Mouse (Mus musculus) adrenal gland, adult 2 months (tissue): ENCODE results near the gene Tgtp2. TPM values are rescaled to one million over a fixed set of nuclear protein-coding genes. Genes with fewer than 3 reads are reported as not detected.
"Not testable (repeated sequence)": the region's sequence is repeated elsewhere in the genome, so short reads cannot be mapped to it uniquely, and the experiment has no call there.

ENCODE experiments used
- DNase-seq: peaks from one replicate; pipeline ENCODE4 v3.0.0; 2021
- polyA plus RNA-seq: library from polyadenylated mRNA; depleted of rRNA; stranded (reverse); fragments of >200 nt; gene quantifications from 2 replicates; pipeline ENCODE4 v1.2.3, GENCODE M21; 2012; rRNA removed
- total RNA-seq, 2 experiments: library from RNA; stranded (reverse); gene quantifications; 2 replicates each; pipeline ENCODE4 v1.2.3; 2021

Tgtp2 gene
- total and polyA plus RNA-seq, 3 experiments, result 0.40 to 4.0 (median 3.8) TPM

- peak; percentile 58 for DNase-seq
Measured at GRCm38 (mm10) chr11:49084875-49085274, 20.9 kb upstream of the Tgtp2 start.

DNA sequence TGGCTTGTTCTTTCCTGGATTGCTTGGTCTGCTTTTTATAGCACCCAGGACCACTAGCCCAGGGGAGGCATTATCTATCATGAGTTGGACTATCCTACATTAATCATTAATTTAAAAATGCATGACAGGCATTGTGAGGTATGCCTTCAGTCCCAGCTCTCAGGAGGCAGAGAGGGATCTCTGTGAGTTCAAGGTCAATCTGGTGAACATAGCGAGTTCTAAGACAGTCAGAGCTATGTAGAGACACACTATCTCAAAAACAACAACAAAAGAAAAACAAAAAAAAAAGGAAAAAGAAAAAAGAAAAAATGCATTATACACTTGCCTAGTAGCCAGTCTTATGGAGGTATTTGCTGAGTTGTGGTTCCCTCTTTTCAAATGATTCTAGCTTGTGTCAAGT, 20.4 kb upstream of the Tgtp2 start:
- DNase-seq, result no peak

GRCm38 (mm10) chr11:49083808-49084207, 19.8 kb upstream of the Tgtp2 start:
- no peak for DNase-seq

DNA sequence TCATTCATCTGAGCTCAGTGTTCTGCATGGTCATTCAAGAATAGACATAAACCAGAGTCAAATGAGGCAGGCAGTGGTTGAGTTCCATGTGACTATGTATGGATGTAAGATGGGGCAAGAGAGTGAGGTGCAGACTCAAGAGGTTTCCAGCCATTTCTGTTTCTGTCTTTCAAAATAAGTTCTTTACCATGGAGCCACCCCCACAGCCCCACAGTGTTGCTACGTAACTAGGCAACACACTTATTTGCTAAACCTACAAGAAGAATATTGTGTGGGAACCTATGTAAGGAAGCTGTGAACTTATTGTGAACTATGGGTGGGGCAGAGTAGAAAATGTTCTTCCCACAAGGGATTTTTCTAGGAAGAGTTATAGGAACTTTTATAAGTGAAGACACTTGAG, 19.1 kb upstream of the Tgtp2 start:
- no peak for DNase-seq

GRCm38 (mm10) chr11:49081886-49082285, 17.9 kb upstream of the Tgtp2 start:
- no peak for DNase-seq

- no peak for DNase-seq
Measured at GRCm38 (mm10) chr11:49081356-49081755, 17.4 kb upstream of the Tgtp2 start.

GRCm38 (mm10) chr11:49080636-49081035, 16.6 kb upstream of the Tgtp2 start:
- DNase-seq, result no peak

DNA sequence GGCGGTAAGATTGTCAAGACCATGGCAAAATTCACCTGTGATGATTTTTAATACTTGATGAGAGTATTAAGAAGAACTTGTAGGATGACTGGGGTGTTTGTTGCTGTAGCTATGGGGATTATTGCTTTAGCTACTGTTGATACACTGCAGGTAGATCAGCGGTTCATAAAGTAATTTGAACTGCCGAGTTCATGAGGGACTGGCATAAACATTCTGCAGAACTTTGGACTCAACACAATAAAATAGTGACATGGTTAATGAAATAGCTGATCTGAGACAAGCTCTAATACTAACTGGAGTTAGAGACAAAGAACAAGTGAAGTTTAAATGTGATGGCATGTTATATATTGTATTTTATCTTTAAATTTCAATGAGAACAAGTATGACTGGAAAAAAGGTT, 14.7 kb upstream of the Tgtp2 start:
- DNase-seq, result no peak

GRCm38 (mm10) chr11:49077012-49077411, 13.0 kb upstream of the Tgtp2 start:
- no peak for DNase-seq

- DNase-seq, result peak; percentile 30
Measured at GRCm38 (mm10) chr11:49076001-49076757, 12.2 kb upstream of the Tgtp2 start, which contains the start of gene Ifi47. Gene Ifi47 (plus strand): TSS chr11:49076587.

DNA sequence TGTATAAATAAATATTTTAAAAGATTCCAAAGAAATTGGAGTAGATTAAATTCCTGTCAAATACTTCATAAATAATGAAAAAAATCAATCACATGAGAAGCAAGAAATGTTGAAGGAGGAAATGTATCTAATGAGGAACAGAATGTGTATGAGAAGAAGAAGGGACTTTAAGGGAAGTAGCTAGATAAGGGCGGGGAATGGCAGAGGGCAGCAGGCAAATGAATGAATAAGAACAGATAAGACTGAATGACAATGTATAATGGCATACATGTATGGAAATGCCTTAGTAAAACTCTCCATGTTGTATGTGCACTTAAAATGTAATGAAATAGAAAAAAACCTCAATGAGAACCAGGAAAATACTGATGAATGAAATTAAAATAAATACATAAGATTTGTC, 4.4 kb upstream of the Tgtp2 start:
- DNase-seq, result no peak

GRCm38 (mm10) chr11:49061865-49062264, 2.1 kb downstream of the Tgtp2 start:
- not testable (repeated sequence) for DNase-seq

DNA sequence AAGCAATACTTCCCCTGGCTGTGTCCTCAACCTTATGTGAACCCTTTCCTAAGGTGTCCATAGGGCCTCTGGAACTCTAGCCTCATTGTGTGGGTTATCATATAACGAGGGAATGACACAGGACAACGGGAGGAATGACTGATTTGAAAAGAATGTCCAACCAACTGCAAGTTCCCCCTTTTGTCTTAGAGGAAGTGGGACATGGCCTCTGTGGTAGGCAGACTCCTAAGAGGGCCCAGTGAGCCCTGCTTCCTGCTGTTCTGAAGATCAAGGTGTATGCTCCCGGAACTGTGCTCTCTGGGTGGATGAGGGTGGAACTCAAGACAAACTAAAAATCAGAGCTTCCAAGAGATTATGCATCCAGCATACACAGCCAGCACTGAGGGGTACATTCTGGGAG, 3.9 kb downstream of the Tgtp2 start:
- DNase-seq, result not testable (repeated sequence)

GRCm38 (mm10) chr11:49051894-49052293, 12.1 kb downstream of the Tgtp2 start:
- not testable (repeated sequence) for DNase-seq

DNA sequence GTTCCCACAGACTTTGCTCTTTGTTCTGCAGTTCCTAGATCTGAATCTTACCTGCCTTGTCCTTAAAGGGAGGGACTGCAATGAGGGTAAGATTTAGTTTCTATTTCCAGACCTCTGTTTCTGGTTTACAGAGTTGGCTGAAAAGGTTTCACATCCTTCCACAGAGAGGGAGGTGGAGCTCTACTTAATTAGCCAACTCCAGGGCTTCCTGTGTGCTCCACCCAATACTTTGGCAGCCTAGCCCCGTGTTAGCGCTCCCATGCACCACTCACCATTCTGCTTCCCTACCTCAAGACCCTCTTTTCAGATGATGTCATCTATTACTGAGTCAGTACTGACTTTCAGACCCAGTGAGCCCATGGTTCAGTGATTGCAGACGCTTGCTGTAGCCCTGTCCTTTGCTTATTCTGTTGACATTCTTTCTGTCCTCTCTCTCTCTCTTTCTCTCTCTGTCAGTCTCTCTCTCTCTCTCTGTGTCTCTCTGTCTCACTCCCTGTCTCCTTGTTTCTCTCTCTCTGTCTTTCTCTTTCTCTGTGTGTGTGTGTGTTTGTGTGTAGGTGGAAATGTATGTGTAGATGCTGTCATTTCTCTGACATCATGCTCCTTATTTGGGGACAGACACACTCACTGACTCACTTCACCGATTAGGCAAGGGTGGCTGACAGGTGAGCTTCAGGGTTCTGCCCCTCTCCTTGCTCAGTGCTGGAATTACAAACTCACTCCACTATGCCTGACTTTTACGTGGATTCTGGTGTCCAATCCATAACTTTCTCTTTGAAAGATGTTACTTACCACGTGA, 12.7 kb downstream of the Tgtp2 start, which contains the start of gene 9930111J21Rik2:
Gene 9930111J21Rik2, minus strand, starts transcription at position 150 of the 799 bp plus-strand sequence.
- not testable (repeated sequence) for DNase-seq

- DNase-seq, result not testable (repeated sequence)
Measured at GRCm38 (mm10) chr11:49050064-49050463, 13.9 kb downstream of the Tgtp2 start.

GRCm38 (mm10) chr11:49012074-49012473, 51.9 kb downstream of the Tgtp2 start:
- not testable (repeated sequence) for DNase-seq

Other genes with a start within 250 kb of the Tgtp2 start
- gene Trim41, start 246.9 kb downstream of the Tgtp2 start, total RNA-seq, result 10 to 100 TPM; 38.6 to 45.0 TPM
- gene Trim41, start 246.9 kb downstream of the Tgtp2 start, polyA plus RNA-seq, result 36.5 and 38.6 TPM in 2 replicates
- gene Trim7, start 238.1 kb downstream of the Tgtp2 start, total RNA-seq, result 1 to 10 TPM; 8.8 to 9.0 TPM
- 16.5 and 21.0 TPM in 2 replicates for gene Trim7, start 238.1 kb downstream of the Tgtp2 start, polyA plus RNA-seq
- gene Gm12184, start 237.6 kb downstream of the Tgtp2 start, total RNA-seq, result 1 to 10 TPM; 1.8 to 6.2 TPM
- gene Gm12184, start 237.6 kb downstream of the Tgtp2 start, polyA plus RNA-seq, result 10.5 and 17.5 TPM in 2 replicates
- gene Irgm1, start 192.5 kb downstream of the Tgtp2 start, total RNA-seq, result 10 to 100 TPM; 19.8 to 22.3 TPM
- 4.1 and 6.3 TPM in 2 replicates for gene Irgm1, start 192.5 kb downstream of the Tgtp2 start, polyA plus RNA-seq
- gene Gm5431, start 162.0 kb downstream of the Tgtp2 start, total RNA-seq, result 1 to 10 TPM; 1.8 to 2.9 TPM
- 0.09 and 0.12 TPM in 2 replicates for gene Gm5431, start 162.0 kb downstream of the Tgtp2 start, polyA plus RNA-seq
- 1 to 10 TPM; 3.1 to 3.8 TPM for gene Psme2b, start 118.0 kb downstream of the Tgtp2 start, total RNA-seq
- 3.2 and 3.7 TPM in 2 replicates for gene Psme2b, start 118.0 kb downstream of the Tgtp2 start, polyA plus RNA-seq
- gene Olfr56, start 85.3 kb downstream of the Tgtp2 start, total RNA-seq, result not detected
- 0.04 and 0.07 TPM in 2 replicates for gene Olfr56, start 85.3 kb downstream of the Tgtp2 start, polyA plus RNA-seq
- 1 to 10 TPM; 1.7 to 2.9 TPM for gene 9930111J21Rik1, start 84.8 kb downstream of the Tgtp2 start, total RNA-seq
- 0.80 and 0.86 TPM in 2 replicates for gene 9930111J21Rik1, start 84.8 kb downstream of the Tgtp2 start, polyA plus RNA-seq
- 1 to 10 TPM; 1.9 to 3.3 TPM for gene Gm12185, start 72.0 kb downstream of the Tgtp2 start, total RNA-seq
- gene Gm12185, start 72.0 kb downstream of the Tgtp2 start, polyA plus RNA-seq, result 0.03 and 0.06 TPM in 2 replicates
- gene Tgtp1, start 70.0 kb downstream of the Tgtp2 start, total RNA-seq, result 1 to 10 TPM; 3.3 to 3.8 TPM
- 0.07 and 0.29 TPM in 2 replicates for gene Tgtp1, start 70.0 kb downstream of the Tgtp2 start, polyA plus RNA-seq
- gene 9930111J21Rik2, start 13.0 kb downstream of the Tgtp2 start, total RNA-seq, result 1 to 10 TPM; 3.9 to 4.0 TPM
- 0.53 and 0.61 TPM in 2 replicates for gene 9930111J21Rik2, start 13.0 kb downstream of the Tgtp2 start, polyA plus RNA-seq
- 1 to 10 TPM; 3.7 to 5.4 TPM for gene Ifi47, start 12.4 kb upstream of the Tgtp2 start, total RNA-seq
- gene Ifi47, start 12.4 kb upstream of the Tgtp2 start, polyA plus RNA-seq, result 0.68 and 0.71 TPM in 2 replicates
- gene Olfr1396, start 50.7 kb upstream of the Tgtp2 start, total RNA-seq, result 1 to 10 TPM; 1.9 to 3.6 TPM
- gene Olfr1396, start 50.7 kb upstream of the Tgtp2 start, polyA plus RNA-seq, result 3.4 and 3.7 TPM in 2 replicates
- gene Olfr1395, start 78.1 kb upstream of the Tgtp2 start, total RNA-seq, result not detected
- gene Olfr1395, start 78.1 kb upstream of the Tgtp2 start, polyA plus RNA-seq, result not detected in 2 replicates
- gene Olfr1394, start 90.2 kb upstream of the Tgtp2 start, total RNA-seq, result not detected
- not detected in 2 replicates for gene Olfr1394, start 90.2 kb upstream of the Tgtp2 start, polyA plus RNA-seq
- gene Btnl9, start 123.0 kb upstream of the Tgtp2 start, total RNA-seq, result 10 to 100 TPM; 13.3 to 33.0 TPM
- gene Btnl9, start 123.0 kb upstream of the Tgtp2 start, polyA plus RNA-seq, result 90.4 and 126 TPM in 2 replicates
- gene Zfp62, start 139.1 kb upstream of the Tgtp2 start, total RNA-seq, result 10 to 100 TPM; 25.8 to 40.9 TPM
- 2.2 and 2.7 TPM in 2 replicates for gene Zfp62, start 139.1 kb upstream of the Tgtp2 start, polyA plus RNA-seq
- 100 to 1,000 TPM; 115 to 119 TPM for gene Mgat1, start 180.0 kb upstream of the Tgtp2 start, total RNA-seq
- 173 and 211 TPM in 2 replicates for gene Mgat1, start 180.0 kb upstream of the Tgtp2 start, polyA plus RNA-seq
- gene Olfr1393, start 214.1 kb upstream of the Tgtp2 start, total RNA-seq, result under 1 TPM in 1 of 2 experiments, not detected in 1; 0.32 TPM
- gene Olfr1393, start 214.1 kb upstream of the Tgtp2 start, polyA plus RNA-seq, result 0.04 TPM in 1 of 2 replicates, not detected in the other
- gene Olfr1392, start 221.1 kb upstream of the Tgtp2 start, total RNA-seq, result not detected
- gene Olfr1392, start 221.1 kb upstream of the Tgtp2 start, polyA plus RNA-seq, result 0.22 TPM in 1 of 2 replicates, not detected in the other
- gene Olfr10, start 240.5 kb upstream of the Tgtp2 start, total RNA-seq, result not detected
- not detected in 2 replicates for gene Olfr10, start 240.5 kb upstream of the Tgtp2 start, polyA plus RNA-seq